Mouse (Mus musculus): ENCODE measurements around the gene Ifit3b.

DNA sequence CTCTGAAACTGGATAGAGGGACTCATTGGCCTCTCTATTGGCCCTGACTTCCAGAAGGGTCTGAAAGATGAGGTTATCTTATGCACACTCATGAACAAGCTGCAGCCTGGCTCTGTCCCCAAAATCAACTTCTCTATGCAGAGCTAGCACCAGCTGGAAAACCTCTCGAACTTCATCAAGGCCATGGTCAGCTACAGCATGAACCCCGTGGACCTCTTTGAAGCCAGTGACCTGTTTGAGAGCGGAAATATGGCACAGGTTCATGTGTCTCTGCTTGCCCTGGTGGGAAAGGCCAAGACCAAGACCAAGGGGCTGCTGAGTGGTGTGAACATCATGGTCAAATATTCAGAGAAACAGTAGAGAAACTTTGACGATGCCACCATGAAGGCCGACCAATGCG is 16.0 kb downstream of the Ifit3b start:
- TF ChIP-seq CEBPB (IDR thresholded peaks at IDR 0.05; ENCODE audit: low read depth) (no peak), CTCF (IDR thresholded peaks at IDR 0.05; ENCODE audit: control insufficient read depth, insufficient read depth, insufficient read length) (no peak), USF1 (IDR thresholded peaks at IDR 0.05; ENCODE audit: low read depth) (no peak), MYOG (IDR thresholded peaks at IDR 0.05; ENCODE audit: control insufficient read depth, extremely low read depth, insufficient read length) (no peak), MYOD1 (IDR thresholded peaks at IDR 0.05; ENCODE audit: control insufficient read depth, insufficient read length, low read depth) (no peak), MAX (IDR thresholded peaks at IDR 0.05) (no peak), FOSL1 (IDR thresholded peaks at IDR 0.05; ENCODE audit: insufficient read depth, low read length, poor library complexity, severe bottlenecking) (no peak)
